Mouse (Mus musculus) neural tube, embryonic 13.5 days (tissue): ENCODE data around the gene Ifit1bl2. TPM values are rescaled to one million over a fixed set of nuclear protein-coding genes. Genes with fewer than 3 reads are reported as not detected.
"Not testable (repeated sequence)": the region's sequence is repeated elsewhere in the genome, so short reads cannot be mapped to it uniquely, and the experiment has no call there.

Source experiments
- ATAC-seq: fragments of 200-750 bp; cut with Nextera tagmentation; 2 replicates; pipeline ENCODE4 v1.8.0; 2017; ENCODE audit warnings: low read depth, mild to moderate bottlenecking, moderate TSS enrichment, moderate library complexity
- H3K27ac ChIP-seq: fragments of 300-500 bp; sonication (generic); replicated peaks from 2 replicates; pipeline ENCODE4 v1.5.1; 2015; ENCODE audit warnings: moderate library complexity, mild to moderate bottlenecking, inconsistent platforms
- H3K27me3 ChIP-seq: fragments of 300-500 bp; sonication (generic); 2 replicates; pipeline ENCODE4 v1.6.1; 2015; ENCODE audit warnings: mild to moderate bottlenecking, inconsistent platforms
- H3K36me3 ChIP-seq: fragments of 300-500 bp; sonication (generic); 2 replicates; pipeline ENCODE4 v1.6.1; 2015; ENCODE audit warnings: mild to moderate bottlenecking, inconsistent platforms
- H3K4me1 ChIP-seq: fragments of 300-500 bp; sonication (generic); replicated peaks from 2 replicates; pipeline ENCODE4 v1.6.1; 2015; ENCODE audit warnings: inconsistent platforms
- H3K4me2 ChIP-seq: fragments of 300-500 bp; sonication (generic); 2 replicates; pipeline ENCODE4 v1.6.1; 2015; ENCODE audit warnings: inconsistent platforms, mild to moderate bottlenecking, moderate library complexity
- H3K4me3 ChIP-seq: fragments of 300-500 bp; sonication (generic); 2 replicates; pipeline ENCODE4 v1.5.1; 2015; ENCODE audit warnings: mild to moderate bottlenecking, inconsistent platforms
- H3K9ac ChIP-seq: fragments of 300-500 bp; sonication (generic); 2 replicates; pipeline ENCODE4 v1.6.1; 2015; ENCODE audit warnings: moderate library complexity, mild to moderate bottlenecking, inconsistent platforms
- H3K9me3 ChIP-seq: fragments of 300-500 bp; sonication (generic); 2 replicates; pipeline ENCODE4 v1.6.1; 2016; ENCODE audit warnings: inconsistent platforms
- WGBS: fragments of 180-500 bp; shearing (Covaris S2); methylation state at CpG from one replicate; pipeline ENCODE4 v1.1.7; 2015; 5-methylcytosine and 5-hydroxymethylcytosine counted together
- polyA plus RNA-seq: library from polyadenylated mRNA; unstranded; fragments of >200 nt; fragmentation: Nextera tagmentation; extraction: Ambion mirVana; gene quantifications from 2 replicates; pipeline ENCODE4 v1.2.1, GENCODE M21; 2015

Gene Ifit1bl2
- polyA plus RNA-seq, 1 experiment from 2014 or later: 0.18 TPM

- not testable (repeated sequence) for H3K9ac ChIP-seq, H3K4me2 ChIP-seq, H3K4me3 ChIP-seq, H3K9me3 ChIP-seq, H3K27ac ChIP-seq, H3K4me1 ChIP-seq, H3K36me3 ChIP-seq, H3K27me3 ChIP-seq, ATAC-seq
- WGBS: 93% methylated on average over 8 of the region's 8 CpGs
Measured at GRCm38 (mm10) chr19:34647630-34648029, 7.1 kb upstream of the Ifit1bl2 start.

- 84% methylated on average over 5 of the region's 5 CpGs for WGBS
- no peak for ATAC-seq
Measured at GRCm38 (mm10) chr19:34642616-34643015, 2.1 kb upstream of the Ifit1bl2 start.

GRCm38 (mm10) chr19:34636933-34637557, 3.5 kb downstream of the Ifit1bl2 start:
- Histone ChIP-seq H3K9ac (no peak overlapping the region), H3K4me1 (no peaks in the 10 kb centered on the region)
- WGBS: 13% methylated on average over 3 of the region's 3 CpGs

More at GRCm38 (mm10) chr19:34642616-34643015, 2.1 kb upstream of the Ifit1bl2 start:
- Histone ChIP-seq H3K4me3 (no peak overlapping the region), H3K27ac (no peak overlapping the region), H3K4me2 (no peak overlapping the region), H3K36me3 (no peaks in the 10 kb centered on the region), H3K9ac (no peak overlapping the region), H3K27me3 (no peaks in the 10 kb centered on the region), H3K4me1 (no peaks in the 10 kb centered on the region), H3K9me3 (no peaks in the 10 kb centered on the region)

GRCm38 (mm10) chr19:34633484-34633883, 7.1 kb downstream of the Ifit1bl2 start:
- Histone ChIP-seq H3K4me2 (no peak overlapping the region), H3K4me3 (no peak overlapping the region), H3K9ac (no peak overlapping the region), H3K27me3 (no peaks in the 10 kb centered on the region), H3K4me1 (no peaks in the 10 kb centered on the region), H3K27ac (no peak overlapping the region), H3K9me3 (no peaks in the 10 kb centered on the region), H3K36me3 (no peaks in the 10 kb centered on the region)
- ATAC-seq: no peak
- WGBS: 87% methylated on average over 2 of the region's 2 CpGs

More at GRCm38 (mm10) chr19:34636933-34637557, 3.5 kb downstream of the Ifit1bl2 start:
- Histone ChIP-seq H3K27ac (no peak overlapping the region), H3K4me3 (no peak overlapping the region), H3K9me3 (no peaks in the 10 kb centered on the region), H3K4me2 (no peak overlapping the region), H3K27me3 (no peaks in the 10 kb centered on the region), H3K36me3 (no peaks in the 10 kb centered on the region)
- ATAC-seq: peak; percentile 75; the same call in 1 of the 2 replicates

- no peaks in the 10 kb centered on the region for H3K36me3 ChIP-seq
- H3K4me2 ChIP-seq: no peak overlapping the region
- H3K9ac ChIP-seq: no peak overlapping the region
- no peak for ATAC-seq
- H3K9me3 ChIP-seq: no peaks in the 10 kb centered on the region
- no peaks in the 10 kb centered on the region for H3K4me1 ChIP-seq
- H3K4me3 ChIP-seq: no peak overlapping the region
- no peaks in the 10 kb centered on the region for H3K27me3 ChIP-seq
- H3K27ac ChIP-seq: no peak overlapping the region
Measured at GRCm38 (mm10) chr19:34631487-34631886, 9.1 kb downstream of the Ifit1bl2 start.

GRCm38 (mm10) chr19:34627496-34627895, 13.0 kb downstream of the Ifit1bl2 start:
- no peak for ATAC-seq
- 58% methylated on average over 2 of the region's 2 CpGs for WGBS
- H3K4me1 ChIP-seq: no peaks in the 10 kb centered on the region

GRCm38 (mm10) chr19:34624663-34625062, 15.9 kb downstream of the Ifit1bl2 start:
- Histone ChIP-seq H3K9ac (no peak overlapping the region), H3K4me1 (no peaks in the 10 kb centered on the region), H3K27ac (no peak overlapping the region), H3K4me3 (no peak overlapping the region), H3K9me3 (no peaks in the 10 kb centered on the region), H3K27me3 (no peaks in the 10 kb centered on the region), H3K36me3 (no peaks in the 10 kb centered on the region), H3K4me2 (no peak overlapping the region)
- 75% methylated on average over 4 of the region's 4 CpGs for WGBS
- ATAC-seq: no peak

More at GRCm38 (mm10) chr19:34627496-34627895, 13.0 kb downstream of the Ifit1bl2 start:
- Histone ChIP-seq H3K27ac (no peak overlapping the region), H3K9me3 (no peaks in the 10 kb centered on the region), H3K4me3 (no peak overlapping the region), H3K27me3 (no peaks in the 10 kb centered on the region), H3K4me2 (no peak overlapping the region), H3K36me3 (no peaks in the 10 kb centered on the region), H3K9ac (no peak overlapping the region)

GRCm38 (mm10) chr19:34623781-34624180, 16.8 kb downstream of the Ifit1bl2 start:
- Histone ChIP-seq H3K4me2 (no peak overlapping the region), H3K4me3 (no peak overlapping the region), H3K27ac (no peak overlapping the region), H3K9ac (no peak overlapping the region), H3K9me3 (no peaks in the 10 kb centered on the region), H3K27me3 (no peaks in the 10 kb centered on the region), H3K4me1 (no peaks in the 10 kb centered on the region), H3K36me3 (no peaks in the 10 kb centered on the region)
- 91% methylated on average over 6 of the region's 6 CpGs for WGBS
- ATAC-seq: no peak

- Histone ChIP-seq H3K9me3 (no peaks in the 10 kb centered on the region), H3K27me3 (no peaks in the 10 kb centered on the region), H3K9ac (no peak overlapping the region), H3K4me1 (no peaks in the 10 kb centered on the region), H3K27ac (no peak overlapping the region), H3K4me3 (no peak overlapping the region), H3K4me2 (no peak overlapping the region), H3K36me3 (no peaks in the 10 kb centered on the region)
- no peak for ATAC-seq
- 92% methylated on average over 5 of the region's 5 CpGs for WGBS
Measured at GRCm38 (mm10) chr19:34620871-34621270, 19.7 kb downstream of the Ifit1bl2 start.

GRCm38 (mm10) chr19:34612243-34613001, 28.1 kb downstream of the Ifit1bl2 start:
- not testable (repeated sequence) for H3K36me3 ChIP-seq, H3K27ac ChIP-seq, ATAC-seq, H3K27me3 ChIP-seq, H3K4me1 ChIP-seq, H3K4me3 ChIP-seq, H3K9me3 ChIP-seq, H3K4me2 ChIP-seq, H3K9ac ChIP-seq
- WGBS: 90% methylated on average over 5 of the region's 11 CpGs

GRCm38 (mm10) chr19:34610118-34610517, 30.4 kb downstream of the Ifit1bl2 start:
- not testable (repeated sequence) for H3K36me3 ChIP-seq, H3K27ac ChIP-seq, H3K9ac ChIP-seq, H3K4me1 ChIP-seq, H3K4me2 ChIP-seq, ATAC-seq, H3K27me3 ChIP-seq, H3K9me3 ChIP-seq, H3K4me3 ChIP-seq
- 74% methylated on average over 3 of the region's 3 CpGs for WGBS

GRCm38 (mm10) chr19:34607237-34608051, 33.1 kb downstream of the Ifit1bl2 start, which contains the start of gene Ifit3b:
Gene Ifit3b, plus strand, starts transcription at chr19:34607970.
- peak; percentile 40 for ATAC-seq
- H3K9ac ChIP-seq, H3K27ac ChIP-seq, H3K27me3 ChIP-seq, H3K4me2 ChIP-seq, H3K4me3 ChIP-seq, H3K9me3 ChIP-seq, H3K4me1 ChIP-seq, H3K36me3 ChIP-seq: not testable (repeated sequence)
- WGBS: 63% methylated on average over 4 of the region's 4 CpGs
